Mouse (Mus musculus): ENCODE measurements at regions not wholly inside any gene's neighbourhood (a gene's known extent, or its start where the extent isn't known, plus 50 kb on each side); places are given as distances from the start of the nearest gene placed in this dataset.

DNA sequence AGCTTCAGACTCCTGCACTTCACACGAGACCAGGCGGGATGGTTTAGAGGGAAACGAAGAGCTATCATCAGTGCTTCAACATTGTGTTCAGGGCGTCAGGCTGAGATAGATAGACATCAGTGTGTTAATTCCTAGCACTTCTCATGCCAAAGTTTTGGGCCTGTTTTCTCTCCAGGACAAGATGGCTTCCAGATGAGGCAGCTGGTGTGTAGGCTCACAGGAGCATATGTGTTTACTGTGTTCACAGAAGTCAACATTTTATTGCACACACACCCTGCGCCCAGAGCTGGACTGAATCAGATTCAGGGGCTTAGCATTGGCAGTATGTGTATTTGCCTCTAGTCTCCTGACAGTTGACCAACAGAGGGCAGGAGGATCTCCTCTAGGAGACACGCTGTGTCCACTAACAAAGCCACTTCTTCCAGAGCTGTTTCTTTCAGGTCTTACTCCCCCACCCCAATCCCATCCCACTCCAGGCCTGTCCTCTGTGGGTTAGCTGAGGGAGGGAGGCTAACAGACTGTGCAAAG is 123.4 kb downstream of the Lrrc30 start:
- no peak for ATAC-seq (replicated peaks; ENCODE audit: extremely low read depth, insufficient read depth, low FRiP score)
- H3K4me1 ChIP-seq (ENCODE audit: control insufficient read depth, insufficient read depth, low read length), result no peaks in the 10 kb centered on the region; the same call in 1 of the 2 replicates
- no peaks in the 10 kb centered on the region for H3K9me3 ChIP-seq (replicated peaks; ENCODE audit: control insufficient read depth, low read length)
- no peaks in the 10 kb centered on the region for H3K36me3 ChIP-seq (ENCODE audit: control insufficient read depth, insufficient read depth)
- no peak overlapping the region for H3K4me3 ChIP-seq (ENCODE audit: low read length)
- no peaks in the 10 kb centered on the region for H3K27me3 ChIP-seq (ENCODE audit: control insufficient read depth, insufficient read depth, low read length)
- H3K27ac ChIP-seq (ENCODE audit: low read length), result no peak overlapping the region
- 84% methylated on average over 6 of the region's 6 CpGs for WGBS
- H3K4me2 ChIP-seq (ENCODE audit: low read depth, low read length), result no peak overlapping the region
- no peak overlapping the region for H3K9ac ChIP-seq (ENCODE audit: low read length)

DNA sequence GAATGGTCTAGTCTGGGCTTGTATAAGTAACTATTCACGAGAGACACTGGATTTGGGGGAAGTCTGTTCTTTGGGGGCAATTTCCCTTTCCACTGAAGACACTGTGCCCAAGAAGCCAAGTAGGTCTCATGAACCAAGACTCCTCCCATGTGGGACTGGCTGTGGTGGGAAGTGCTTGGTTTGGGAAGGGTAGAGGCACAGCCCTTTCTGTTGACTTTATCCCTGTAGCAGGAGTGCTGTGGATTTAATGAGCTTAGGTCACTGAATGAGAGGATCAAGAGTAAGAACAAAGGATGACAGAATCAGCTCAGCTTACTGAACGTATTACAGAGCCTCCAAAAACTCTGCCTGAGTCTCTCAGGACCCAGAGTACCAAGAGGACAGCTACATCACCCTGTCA is 124.2 kb downstream of the Lrrc30 start:
- WGBS, result 57% methylated on average over 2 of the region's 2 CpGs
- H3K27ac ChIP-seq (ENCODE audit: low read length), result no peak overlapping the region
- H3K9me3 ChIP-seq (replicated peaks; ENCODE audit: control insufficient read depth, low read length), result no peaks in the 10 kb centered on the region
- H3K4me1 ChIP-seq (ENCODE audit: control insufficient read depth, insufficient read depth, low read length), result no peaks in the 10 kb centered on the region; the same call in 1 of the 2 replicates
- no peak overlapping the region for H3K4me3 ChIP-seq (ENCODE audit: low read length)
- H3K9ac ChIP-seq (ENCODE audit: low read length), result no peak overlapping the region
- H3K4me2 ChIP-seq (ENCODE audit: low read depth, low read length), result no peak overlapping the region
- H3K36me3 ChIP-seq (ENCODE audit: control insufficient read depth, insufficient read depth), result no peaks in the 10 kb centered on the region
- H3K27me3 ChIP-seq (ENCODE audit: control insufficient read depth, insufficient read depth, low read length), result no peaks in the 10 kb centered on the region
- no peak for ATAC-seq (replicated peaks; ENCODE audit: extremely low read depth, insufficient read depth, low FRiP score)

DNA sequence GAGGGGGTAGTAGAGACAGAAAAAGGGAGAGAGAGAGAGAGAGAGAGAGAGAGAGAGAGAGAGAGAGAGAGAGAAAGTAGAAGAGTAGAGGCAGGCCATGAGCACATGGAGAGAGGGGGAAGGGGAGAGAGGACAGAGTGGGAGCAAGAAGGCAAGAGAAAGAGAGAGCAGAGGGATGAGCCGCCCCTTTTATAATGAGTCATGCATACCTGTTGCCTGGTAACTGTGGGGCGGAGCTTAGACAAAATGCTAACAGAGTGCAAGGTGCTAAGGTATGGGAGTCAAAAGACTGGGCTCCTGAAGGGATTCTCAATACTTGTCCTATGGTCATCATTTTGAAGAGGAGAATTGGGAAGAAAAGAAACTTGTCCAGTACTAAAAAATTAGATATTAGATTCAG is 126.1 kb downstream of the Lrrc30 start:
- no peaks in the 10 kb centered on the region for H3K36me3 ChIP-seq (ENCODE audit: control insufficient read depth, insufficient read depth)
- no peak overlapping the region for H3K4me2 ChIP-seq (ENCODE audit: low read depth, low read length)
- H3K9ac ChIP-seq (ENCODE audit: low read length), result no peak overlapping the region
- WGBS, result 72% methylated on average over 2 of the region's 2 CpGs
- H3K9me3 ChIP-seq (replicated peaks; ENCODE audit: control insufficient read depth, low read length), result no peaks in the 10 kb centered on the region
- H3K4me1 ChIP-seq (ENCODE audit: control insufficient read depth, insufficient read depth, low read length), result no peaks in the 10 kb centered on the region
- no peak overlapping the region for H3K27ac ChIP-seq (ENCODE audit: low read length)
- H3K4me3 ChIP-seq (ENCODE audit: low read length), result no peak overlapping the region
- H3K27me3 ChIP-seq (ENCODE audit: control insufficient read depth, insufficient read depth, low read length), result no peaks in the 10 kb centered on the region
- no peak for ATAC-seq (replicated peaks; ENCODE audit: extremely low read depth, insufficient read depth, low FRiP score)

DNA sequence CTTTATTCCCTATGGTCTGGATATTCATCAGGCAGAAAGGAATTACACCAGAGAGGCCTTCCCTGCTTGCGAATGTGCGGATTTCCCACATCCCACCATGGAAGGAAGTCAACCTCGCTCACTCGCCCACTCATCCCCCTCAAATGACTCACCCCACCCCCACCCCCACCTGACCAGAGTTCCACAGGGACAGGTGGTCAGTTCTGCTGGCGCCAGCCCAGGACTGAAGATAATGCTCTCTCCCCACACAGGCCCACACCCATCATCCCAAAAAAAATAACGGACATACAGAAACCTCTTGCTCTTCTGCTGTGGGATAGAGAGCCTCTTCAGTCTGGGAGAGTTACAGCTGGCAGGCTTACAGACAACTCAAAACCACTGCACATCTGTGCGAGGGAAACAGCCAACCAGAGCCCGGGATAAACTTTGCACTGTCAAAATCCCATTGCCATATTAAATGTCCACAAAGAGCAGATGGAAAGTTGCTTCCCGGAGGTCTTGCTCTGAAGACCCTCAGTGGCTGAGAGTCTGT is 128.0 kb downstream of the Lrrc30 start:
- ATAC-seq (replicated peaks; ENCODE audit: extremely low read depth, insufficient read depth, low FRiP score), result no peak
- no peaks in the 10 kb centered on the region for H3K27me3 ChIP-seq (ENCODE audit: control insufficient read depth, insufficient read depth, low read length)
- H3K4me2 ChIP-seq (ENCODE audit: low read depth, low read length), result no peak overlapping the region
- no peak overlapping the region for H3K4me3 ChIP-seq (ENCODE audit: low read length)
- H3K9ac ChIP-seq (ENCODE audit: low read length), result no peak overlapping the region
- no peaks in the 10 kb centered on the region for H3K36me3 ChIP-seq (ENCODE audit: control insufficient read depth, insufficient read depth)
- H3K4me1 ChIP-seq (ENCODE audit: control insufficient read depth, insufficient read depth, low read length), result no peaks in the 10 kb centered on the region
- H3K27ac ChIP-seq (ENCODE audit: low read length), result peak overlapping the region; percentile 26
- 65% methylated on average over 9 of the region's 9 CpGs for WGBS
- no peaks in the 10 kb centered on the region for H3K9me3 ChIP-seq (replicated peaks; ENCODE audit: control insufficient read depth, low read length)

DNA sequence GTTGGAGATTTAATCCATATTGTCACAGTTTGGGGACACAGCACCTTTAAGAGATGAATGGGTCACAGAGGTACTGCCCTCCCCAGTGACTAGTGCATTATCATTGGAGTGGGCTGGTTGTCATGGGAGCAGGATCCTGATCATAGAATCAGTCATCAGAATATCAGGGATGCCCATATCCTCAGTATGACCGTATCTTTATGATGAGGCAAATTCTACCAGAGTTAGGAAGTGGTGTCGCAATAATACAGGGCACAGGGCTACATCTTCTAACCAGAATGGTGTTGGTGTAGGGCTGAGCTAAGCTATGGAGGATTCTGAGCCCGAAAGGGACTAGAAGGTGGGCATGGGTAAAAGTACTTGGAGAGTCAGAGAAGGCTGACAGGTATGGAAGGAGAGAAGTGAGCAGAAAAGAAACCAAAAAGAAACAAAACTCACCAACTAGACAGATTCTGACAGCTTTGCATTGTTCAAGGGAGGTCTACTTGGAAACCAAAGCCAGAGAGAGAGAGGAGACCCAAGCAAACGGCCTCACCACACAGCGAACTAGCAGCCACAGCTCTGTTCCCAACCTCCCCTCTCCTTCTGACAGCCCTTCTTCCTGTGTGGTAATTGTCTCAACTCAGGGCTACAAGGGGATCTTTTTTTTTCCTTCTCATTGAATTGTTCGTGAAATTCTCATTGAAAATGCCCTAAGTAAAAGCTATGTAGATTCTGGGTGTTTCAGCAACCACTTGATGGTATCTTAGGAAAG is 129.2 kb downstream of the Lrrc30 start:
- Histone ChIP-seq H3K9me3 (replicated peaks; ENCODE audit: control insufficient read depth, low read length) (no peaks in the 10 kb centered on the region), H3K36me3 (ENCODE audit: control insufficient read depth, insufficient read depth) (no peaks in the 10 kb centered on the region), H3K27ac (ENCODE audit: low read length) (peak overlapping the region; percentile 61), H3K4me1 (ENCODE audit: control insufficient read depth, insufficient read depth, low read length) (no peaks in the 10 kb centered on the region), H3K27me3 (ENCODE audit: control insufficient read depth, insufficient read depth, low read length) (no peaks in the 10 kb centered on the region), H3K4me3 (ENCODE audit: low read length) (no peak overlapping the region), H3K4me2 (ENCODE audit: low read depth, low read length) (no peak overlapping the region), H3K9ac (ENCODE audit: low read length) (no peak overlapping the region)
- ATAC-seq (replicated peaks; ENCODE audit: extremely low read depth, insufficient read depth, low FRiP score), result no peak
- 67% methylated on average over 6 of the region's 6 CpGs for WGBS

DNA sequence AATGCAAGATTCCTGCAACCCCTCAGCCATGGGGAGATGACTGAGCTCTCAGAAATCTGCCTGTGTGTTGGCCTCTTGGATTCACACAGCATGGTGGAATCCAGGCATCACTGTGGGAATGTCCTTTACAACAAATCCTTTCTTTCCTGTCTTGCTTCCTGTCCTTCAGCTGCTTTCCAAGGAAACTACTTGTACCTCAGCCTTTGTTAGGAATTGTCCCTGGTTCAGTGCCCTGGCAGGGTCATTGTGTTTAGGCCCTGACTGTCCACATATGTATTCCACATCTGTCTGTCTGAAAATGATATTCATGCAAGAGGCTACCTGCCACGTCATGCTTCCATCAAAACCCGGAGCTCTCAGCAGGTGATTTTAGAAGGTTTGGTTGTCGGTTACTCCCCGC is 129.9 kb downstream of the Lrrc30 start:
- ATAC-seq (replicated peaks; ENCODE audit: extremely low read depth, insufficient read depth, low FRiP score), result no peak
- Histone ChIP-seq H3K9me3 (replicated peaks; ENCODE audit: control insufficient read depth, low read length) (no peaks in the 10 kb centered on the region), H3K4me1 (ENCODE audit: control insufficient read depth, insufficient read depth, low read length) (no peaks in the 10 kb centered on the region), H3K36me3 (ENCODE audit: control insufficient read depth, insufficient read depth) (no peaks in the 10 kb centered on the region), H3K9ac (ENCODE audit: low read length) (no peak overlapping the region), H3K4me2 (ENCODE audit: low read depth, low read length) (no peak overlapping the region), H3K27ac (ENCODE audit: low read length) (peak overlapping the region; percentile 61; the same call in 1 of the 2 replicates), H3K4me3 (ENCODE audit: low read length) (no peak overlapping the region), H3K27me3 (ENCODE audit: control insufficient read depth, insufficient read depth, low read length) (no peaks in the 10 kb centered on the region)
- WGBS, result 81% methylated on average over 4 of the region's 4 CpGs

DNA sequence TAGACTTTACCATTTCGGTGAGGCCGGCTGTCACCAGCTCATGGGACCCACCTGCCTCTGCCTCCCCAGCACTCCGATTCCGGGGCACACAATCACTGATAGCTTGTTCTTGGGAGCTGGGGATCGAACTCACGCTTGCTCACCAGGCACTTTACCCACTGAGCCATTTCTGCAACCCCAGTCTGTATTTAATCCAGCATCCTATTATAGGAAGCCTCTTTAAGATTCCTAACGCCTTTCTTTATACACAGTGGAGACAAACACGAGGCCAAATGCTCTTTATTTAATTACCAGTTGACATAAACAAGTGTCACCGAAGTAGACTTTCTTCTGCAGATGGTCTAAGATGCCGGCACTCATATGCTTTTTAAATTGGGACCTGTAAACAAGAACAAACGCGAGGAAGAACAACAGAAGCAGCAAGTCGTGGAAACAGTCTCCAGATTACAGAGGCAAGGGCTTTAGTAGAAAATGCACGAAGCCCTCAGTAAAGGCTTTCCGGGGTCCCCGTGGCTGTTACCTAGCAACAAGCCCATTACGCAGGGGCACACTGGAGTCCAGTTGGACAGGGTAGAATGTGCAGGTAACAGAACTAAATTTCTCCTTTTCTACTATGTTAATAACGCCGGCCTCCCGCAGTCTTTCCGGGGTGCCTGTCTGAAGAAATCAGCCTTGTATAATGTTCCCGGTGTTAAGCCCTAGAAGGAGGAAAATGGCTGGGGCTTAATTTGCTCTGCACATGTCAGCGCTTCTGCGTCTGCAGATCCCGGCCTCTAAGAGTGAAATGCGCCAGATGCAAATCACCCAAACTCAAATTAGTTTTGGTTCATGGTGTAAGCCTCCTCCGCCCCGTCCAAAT is 132.5 kb downstream of the Lrrc30 start:
- Histone ChIP-seq H3K27ac (ENCODE audit: low read length) (no peak overlapping the region), H3K9ac (ENCODE audit: low read length) (no peak overlapping the region)
- WGBS, result 78% methylated on average over 28 of the region's 28 CpGs

DNA sequence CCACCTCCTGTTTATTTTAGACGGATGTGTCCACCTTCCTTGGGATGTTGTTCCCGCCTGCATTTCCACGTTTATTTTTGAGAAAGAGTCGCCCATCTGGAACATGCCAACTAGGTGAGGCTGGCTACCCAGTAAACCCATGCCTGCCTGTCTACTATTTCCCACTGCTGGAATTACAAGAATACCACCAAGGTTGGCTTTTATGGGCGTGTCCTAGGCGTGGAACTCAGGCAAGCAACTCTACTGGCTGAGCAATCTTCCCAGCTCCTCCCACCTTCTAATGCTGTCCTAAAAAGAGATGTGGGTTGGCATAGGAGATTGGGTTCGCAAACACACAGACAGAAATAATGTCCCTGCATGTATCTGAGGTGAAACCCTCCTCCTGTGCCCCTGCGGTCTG is 135.1 kb downstream of the Lrrc30 start:
- Histone ChIP-seq H3K27ac (ENCODE audit: low read length) (no peak overlapping the region), H3K9ac (ENCODE audit: low read length) (no peak overlapping the region), H3K4me3 (ENCODE audit: low read length) (no peak overlapping the region), H3K27me3 (ENCODE audit: control insufficient read depth, insufficient read depth, low read length) (no peaks in the 10 kb centered on the region), H3K36me3 (ENCODE audit: control insufficient read depth, insufficient read depth) (no peaks in the 10 kb centered on the region), H3K4me1 (ENCODE audit: control insufficient read depth, insufficient read depth, low read length) (no peaks in the 10 kb centered on the region), H3K9me3 (replicated peaks; ENCODE audit: control insufficient read depth, low read length) (no peaks in the 10 kb centered on the region), H3K4me2 (ENCODE audit: low read depth, low read length) (no peak overlapping the region)
- no peak for ATAC-seq (replicated peaks; ENCODE audit: extremely low read depth, insufficient read depth, low FRiP score)
- 83% methylated on average over 8 of the region's 8 CpGs for WGBS

More for the DNA sequence above, 132.5 kb downstream of the Lrrc30 start:
- Histone ChIP-seq H3K9me3 (replicated peaks; ENCODE audit: control insufficient read depth, low read length) (no peaks in the 10 kb centered on the region), H3K27me3 (ENCODE audit: control insufficient read depth, insufficient read depth, low read length) (no peaks in the 10 kb centered on the region), H3K36me3 (ENCODE audit: control insufficient read depth, insufficient read depth) (no peaks in the 10 kb centered on the region), H3K4me2 (ENCODE audit: low read depth, low read length) (no peak overlapping the region), H3K4me3 (ENCODE audit: low read length) (no peak overlapping the region), H3K4me1 (ENCODE audit: control insufficient read depth, insufficient read depth, low read length) (no peaks in the 10 kb centered on the region)
- no peak for ATAC-seq (replicated peaks; ENCODE audit: extremely low read depth, insufficient read depth, low FRiP score)

DNA sequence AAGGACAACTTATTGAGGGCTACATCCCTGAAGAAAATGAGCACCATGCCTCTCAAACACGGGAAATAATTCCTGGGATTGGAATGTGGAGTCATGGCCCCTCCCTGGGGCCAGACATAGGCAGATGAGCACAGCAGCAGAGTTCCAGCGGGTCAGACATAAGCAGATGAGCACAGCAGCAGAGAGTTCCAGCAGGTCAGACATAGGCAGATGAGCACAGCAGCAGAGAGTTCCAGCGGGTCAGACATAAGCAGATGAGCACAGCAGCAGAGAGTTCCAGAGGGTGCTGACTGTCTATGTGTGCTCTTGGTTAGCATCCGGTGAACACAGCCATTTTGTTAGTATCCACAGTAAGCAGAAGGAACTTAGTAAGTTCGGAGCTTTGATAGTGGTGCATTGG is 126.2 kb upstream of the Ptprm start:
- Histone ChIP-seq H3K4me3 (ENCODE audit: low read length) (no peak overlapping the region), H3K4me1 (ENCODE audit: control insufficient read depth, insufficient read depth, low read length) (no peaks in the 10 kb centered on the region), H3K36me3 (ENCODE audit: control insufficient read depth, insufficient read depth) (no peaks in the 10 kb centered on the region), H3K4me2 (ENCODE audit: low read depth, low read length) (no peak overlapping the region), H3K27ac (ENCODE audit: low read length) (no peak overlapping the region), H3K9ac (ENCODE audit: low read length) (no peak overlapping the region), H3K9me3 (replicated peaks; ENCODE audit: control insufficient read depth, low read length) (no peaks in the 10 kb centered on the region), H3K27me3 (ENCODE audit: control insufficient read depth, insufficient read depth, low read length) (no peaks in the 10 kb centered on the region)
- no peak for ATAC-seq (replicated peaks; ENCODE audit: extremely low read depth, insufficient read depth, low FRiP score)
- 73% methylated on average over 5 of the region's 5 CpGs for WGBS
